7 mouse cellular contexts compared by ENCODE assay signal in genomic region chr2:153529931-153530766, GRCm38 (mm10). TPM values are rescaled to one million over a fixed set of nuclear protein-coding genes. Genes with fewer than 3 reads are reported as not detected.
DNase-seq lines count a peak whose midpoint lies in the region; ATAC-seq and TF ChIP-seq lines count a peak whose summit lies in the region.

TSS of gene Nol4l (minus strand) at chr2:153529971.

- peak within 1 kb of the TSS; percentile 83 for H3K9ac ChIP-seq in forebrain, postnatal 0 days
- H3K9ac ChIP-seq in stomach, embryonic 15.5 days = peak within 1 kb of the TSS; percentile 54

- peaks cover 16% of the 10 kb centered on the region for H3K4me1 ChIP-seq in testis, adult 2 months (ENCODE audit: control insufficient read depth, insufficient read depth, low read length)
- H3K4me1 ChIP-seq in forebrain, postnatal 0 days (ENCODE audit: insufficient read depth) = no peaks in the 10 kb centered on the region
- peaks cover 37% of the 10 kb centered on the region for H3K4me1 ChIP-seq in stomach, embryonic 15.5 days

- H3K4me2 ChIP-seq in forebrain, postnatal 0 days (ENCODE audit: low read depth) = peak within 1 kb of the TSS; percentile 89
- H3K4me2 ChIP-seq in stomach, embryonic 15.5 days = peak within 1 kb of the TSS; percentile 100

- DNase-seq in testis, postnatal 14 days (ENCODE audit: low spot score) = no peak
- DNase-seq in cerebellum, adult 11 months = peak; percentile 54
- peak; percentile 46 for DNase-seq in forebrain, postnatal 0 days
- no peak for DNase-seq in large intestine, adult 2 months (ENCODE audit: low read depth, low spot score)
- DNase-seq in lung, postnatal 14 days = peak; percentile 27

- ATAC-seq in forebrain, postnatal 0 days = peak; percentile 37
- ATAC-seq in stomach, embryonic 15.5 days (ENCODE audit: insufficient read depth, low FRiP score, low read depth) = no peak

- H3K9me3 ChIP-seq in forebrain, postnatal 0 days (ENCODE audit: low read length) = no peaks in the 10 kb centered on the region
- H3K9me3 ChIP-seq in stomach, embryonic 15.5 days = no peaks in the 10 kb centered on the region

- no peak within 1 kb of the TSS for H3K27ac ChIP-seq in testis, adult 2 months (ENCODE audit: control insufficient read depth, insufficient read depth, low read depth, low read length)
- H3K27ac ChIP-seq in forebrain, postnatal 0 days (ENCODE audit: low read depth, low read length) = peak within 1 kb of the TSS; percentile 81
- H3K27ac ChIP-seq in stomach, embryonic 15.5 days = peak within 1 kb of the TSS; percentile 73

- peak within 1 kb of the TSS; percentile 83 for H3K4me3 ChIP-seq in testis, adult 2 months (ENCODE audit: control insufficient read depth, low read depth, low read length)
- peak within 1 kb of the TSS; percentile 81 for H3K4me3 ChIP-seq in forebrain, postnatal 0 days (ENCODE audit: low read depth, low read length)
- peak within 1 kb of the TSS; percentile 67 for H3K4me3 ChIP-seq in stomach, embryonic 15.5 days (replicated peaks)

- no peak for TF ChIP-seq POLR2A in testis, adult 2 months (IDR thresholded peaks at IDR 0.05; ENCODE audit: control insufficient read depth, low read depth, low read length)

- TF ChIP-seq CTCF in testis, adult 2 months (IDR thresholded peaks at IDR 0.05; ENCODE audit: control insufficient read depth, insufficient read depth, insufficient replicate concordance, low read depth, low read length) = no peak
- TF ChIP-seq CTCF in forebrain, postnatal 0 days (IDR thresholded peaks at IDR 0.05; ENCODE audit: low read depth) = no peak

- peaks cover 2% of the 10 kb centered on the region for H3K27me3 ChIP-seq in testis, adult 2 months (ENCODE audit: control insufficient read depth, insufficient read depth, low read length)
- no peaks in the 10 kb centered on the region for H3K27me3 ChIP-seq in forebrain, postnatal 0 days (ENCODE audit: insufficient read depth, low read length)
- peaks cover 5% of the 10 kb centered on the region for H3K27me3 ChIP-seq in stomach, embryonic 15.5 days (replicated peaks)

- WGBS in forebrain, postnatal 0 days = 1% methylated on average over 40 of the region's 86 CpGs
- 4% methylated on average over 43 of the region's 86 CpGs for WGBS in large intestine, adult 2 months
- WGBS in stomach, embryonic 15.5 days = 2% methylated on average over 43 of the region's 86 CpGs

- H3K36me3 ChIP-seq in testis, adult 2 months (ENCODE audit: control insufficient read depth, insufficient read depth, low read length) = no peaks in the 10 kb centered on the region
- H3K36me3 ChIP-seq in forebrain, postnatal 0 days (ENCODE audit: insufficient read depth) = no peaks in the 10 kb centered on the region
- no peaks in the 10 kb centered on the region for H3K36me3 ChIP-seq in stomach, embryonic 15.5 days

RNA-seq across cellular contexts. Expression of gene Nol4l, which starts in this region (rescaled TPM):
- 241 and 252 TPM in 2 replicates for polyA plus RNA-seq in testis, adult 2 months (2012; rRNA removed)
- total RNA-seq in forebrain, postnatal 0 days (2014; rRNA removed) = 57.4 and 58.5 TPM in 2 replicates
- 20.5 and 28.0 TPM in 2 replicates for polyA plus RNA-seq in forebrain, postnatal 0 days (2015; fragmentation: Nextera tagmentation; extraction: Ambion mirVana)
- polyA plus RNA-seq in large intestine, adult 2 months (2012; rRNA removed) = 29.2 and 42.2 TPM in 2 replicates
- 14.3 and 16.4 TPM in 2 replicates for polyA plus RNA-seq in stomach, embryonic 15.5 days (2015; fragmentation: Nextera tagmentation; extraction: Ambion mirVana)

Comparison
In these comparisons a context has a peak if more than half of its experiments do, and no peak if none do; other contexts are left out.
1. DNase-seq: peak in cerebellum, adult 11 months (single experiment), forebrain, postnatal 0 days (single experiment) and lung, postnatal 14 days (single experiment); none in testis, postnatal 14 days (single experiment) and large intestine, adult 2 months (single experiment).
2. Peak in every context shown above with its lines, with median percentiles within 50 percentile points of each other: H3K4me3 ChIP-seq.